Mouse (Mus musculus): ENCODE results near the gene Hspa1a.
A peak's percentile ranks its signal among the peaks of the same experiment; 100 is the strongest.
"Not testable (repeated sequence)": the region's sequence is repeated elsewhere in the genome, so short reads cannot be mapped to it uniquely, and the experiment has no call there.

Hspa1a gene

DNA sequence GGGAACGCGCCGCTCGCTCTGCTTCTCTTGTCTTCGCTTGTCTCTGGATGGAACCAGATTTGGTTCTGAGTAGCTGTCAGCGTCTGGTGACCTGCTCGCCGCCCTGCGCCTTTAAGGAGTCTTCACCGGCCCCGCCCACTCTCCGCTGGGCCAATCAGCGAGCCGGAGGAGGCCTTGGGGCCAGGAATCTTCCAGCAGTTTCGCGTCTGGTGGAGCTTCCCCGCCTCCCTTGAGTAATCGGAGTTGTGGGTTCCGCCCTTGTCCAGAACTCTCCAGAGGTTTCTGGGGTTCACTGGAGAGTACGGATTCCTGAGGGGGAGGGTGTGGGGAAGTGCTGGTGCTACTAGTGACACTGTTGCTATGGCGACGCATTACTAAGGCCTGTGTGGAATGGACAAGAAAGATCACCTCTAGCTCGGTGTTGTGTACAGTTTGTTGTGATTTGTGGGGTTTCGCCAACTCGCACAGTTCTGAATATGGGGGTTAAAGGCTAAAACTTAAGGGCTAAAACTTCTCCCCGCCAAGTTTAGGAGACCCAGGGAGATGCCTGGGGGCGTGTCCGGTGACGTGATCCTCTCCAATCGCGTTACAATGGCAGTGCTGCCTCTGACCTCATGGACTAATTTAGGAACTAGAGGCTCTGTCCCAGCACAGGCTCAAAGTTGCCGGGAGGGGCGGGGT, at the start of gene Hspa1a, which contains the start of gene Hspa1l:
Gene Hspa1a (minus strand): TSS at position 88 of the 681 bp plus-strand sequence.
Gene Hspa1l (plus strand): TSS at position 635 of the 681 bp plus-strand sequence.
- DNase-seq, result peak; percentile 96

DNA sequence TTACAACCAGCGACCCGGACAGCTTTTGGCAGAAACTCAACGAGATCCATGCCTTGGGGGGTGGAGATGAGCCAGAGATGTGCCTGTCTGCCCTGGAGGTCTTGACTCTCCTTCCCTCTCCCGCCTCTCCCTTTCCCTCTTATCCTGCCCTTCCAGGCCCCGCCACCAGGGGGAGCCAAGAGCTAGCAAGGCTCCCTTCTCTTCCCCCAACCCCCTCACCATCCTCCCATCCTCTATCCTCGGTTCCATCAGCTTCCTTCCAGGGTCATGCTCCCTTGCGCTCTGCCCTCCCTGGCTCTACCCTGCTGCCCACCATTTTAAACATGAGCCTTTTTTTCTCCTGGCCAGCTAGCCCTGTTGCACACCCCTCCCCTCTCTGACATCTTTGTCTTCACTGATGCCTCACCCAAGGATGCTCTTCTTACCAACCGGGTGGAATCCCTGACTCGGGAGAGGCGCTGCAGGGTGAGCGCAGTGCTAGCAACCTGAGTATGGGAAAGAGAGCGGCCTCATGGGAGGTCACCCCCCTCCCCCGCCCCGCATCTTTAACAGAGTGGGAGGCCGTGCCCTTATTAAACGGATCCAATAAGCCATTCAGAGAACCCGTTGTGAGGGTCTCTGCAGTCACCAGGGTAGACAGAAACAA, 49.3 kb upstream of the Hspa1a start:
- DNase-seq, result peak; percentile 74

DNA sequence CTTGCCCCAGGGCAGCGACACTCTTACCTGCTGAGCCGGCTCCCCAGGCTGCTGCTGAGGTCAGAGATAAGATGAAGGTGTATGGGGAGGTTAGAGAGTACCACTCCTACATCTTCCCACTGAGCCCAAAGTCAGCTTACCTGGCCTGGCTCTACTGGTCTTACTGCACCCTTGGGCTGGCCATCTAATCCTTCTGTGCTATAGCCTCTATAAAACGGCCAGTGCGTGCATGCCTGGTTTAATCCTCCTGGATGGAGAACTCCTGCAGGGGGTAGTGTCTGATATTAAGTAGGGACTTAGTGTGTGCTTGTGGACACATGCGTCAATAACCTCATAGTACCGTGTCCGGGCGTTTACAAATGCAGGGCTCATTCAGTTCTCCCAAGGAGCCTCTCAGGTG, 48.6 kb upstream of the Hspa1a start:
- DNase-seq, result no peak

DNA sequence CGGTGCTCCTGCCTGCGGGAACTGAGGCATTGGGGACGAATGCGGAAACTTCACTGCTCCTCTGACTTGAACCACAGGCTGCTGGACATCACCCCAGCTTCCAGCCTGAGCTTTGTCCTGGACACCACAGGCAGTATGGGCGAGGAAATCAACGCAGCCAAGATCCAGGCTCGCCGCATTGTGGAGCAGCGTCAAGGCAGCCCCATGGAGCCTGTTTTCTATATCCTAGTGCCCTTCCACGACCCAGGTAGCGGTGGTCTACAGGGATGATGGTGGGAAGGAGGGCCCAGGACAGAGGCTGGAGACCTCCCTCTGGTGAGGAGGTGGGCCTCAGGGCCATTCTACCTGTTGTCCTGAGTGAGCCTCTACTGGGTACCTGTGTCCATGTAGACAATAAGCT, 47.9 kb upstream of the Hspa1a start:
- DNase-seq, result no peak

DNA sequence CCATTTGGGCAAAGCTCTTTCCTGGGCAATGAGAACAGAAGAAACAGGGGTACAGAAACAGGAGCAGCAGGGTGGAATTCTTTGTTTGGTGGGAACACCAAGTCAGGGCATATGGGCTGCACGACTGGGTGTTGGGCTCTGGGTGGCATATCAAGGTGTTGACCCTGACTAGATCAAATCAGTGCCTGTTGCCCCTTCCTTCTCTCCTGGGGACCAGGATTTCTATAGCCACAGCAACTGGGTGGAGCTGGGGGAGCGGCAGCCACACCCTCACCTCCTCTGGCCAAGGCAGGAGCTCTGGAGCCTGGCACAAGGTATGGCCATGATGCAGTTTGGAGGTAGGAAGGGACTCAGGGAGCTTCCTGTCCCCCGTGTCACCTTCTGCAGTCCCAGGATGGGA, 46.2 kb upstream of the Hspa1a start:
- no peak for DNase-seq

DNA sequence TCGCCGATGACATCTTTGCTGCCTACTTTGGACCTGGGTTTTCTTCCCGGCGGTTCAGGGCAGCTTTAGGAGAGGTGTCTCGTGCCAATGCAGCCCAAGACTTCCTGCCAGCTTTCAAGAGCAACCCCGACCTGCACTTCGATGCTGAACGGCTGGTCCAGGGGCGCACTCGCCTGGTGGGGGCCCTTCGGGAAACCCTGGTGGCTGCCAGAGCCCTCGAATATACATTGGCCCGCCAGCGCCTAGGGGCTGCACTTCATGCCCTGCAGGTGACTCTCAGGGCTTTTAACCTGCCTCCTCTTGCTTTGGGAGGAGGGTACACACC, 45.7 kb upstream of the Hspa1a start:
- DNase-seq, result no peak

DNA sequence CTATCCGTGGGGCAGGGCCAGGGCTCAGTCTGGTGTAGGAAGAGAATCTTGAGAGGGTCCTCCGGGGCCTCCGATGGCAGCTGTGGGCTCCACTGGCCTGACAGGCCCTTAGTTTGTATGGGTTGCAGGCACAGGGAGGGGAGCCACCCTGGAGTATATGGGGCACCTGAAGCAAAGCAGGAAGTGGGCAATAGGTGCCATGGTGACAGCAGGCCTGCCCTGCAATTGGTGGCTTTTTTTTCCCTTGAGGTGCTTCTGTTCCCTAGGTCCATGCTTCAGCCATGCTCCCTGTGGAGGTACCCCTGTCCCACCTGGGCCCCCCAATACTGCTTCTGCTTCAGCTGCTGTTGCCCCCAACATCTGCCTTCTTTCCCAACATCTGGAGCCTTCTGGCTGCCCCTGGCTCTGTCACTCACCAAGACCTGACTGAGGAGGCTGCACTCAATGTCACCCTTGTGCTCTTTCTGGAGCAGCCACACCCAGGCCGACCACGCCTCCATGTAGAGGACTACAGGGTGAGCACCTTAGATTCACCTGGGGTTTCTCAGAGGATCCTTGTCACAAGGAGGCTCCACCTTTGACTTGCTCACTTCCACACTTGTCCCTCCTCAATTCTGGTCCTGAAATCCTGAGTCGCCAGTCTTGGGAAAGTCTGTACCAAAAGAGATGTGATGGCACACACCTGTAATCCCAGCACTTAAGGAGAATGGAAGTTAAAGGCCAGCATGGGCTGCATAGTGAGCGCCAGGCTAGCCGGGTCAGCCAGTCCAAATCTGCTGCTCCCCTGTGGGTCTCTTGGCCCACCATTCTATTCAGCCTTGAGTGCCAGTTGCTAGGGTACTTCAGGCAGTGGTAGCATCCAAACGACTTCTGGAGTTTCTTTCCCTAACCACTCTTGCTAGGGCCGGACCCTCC, 45.1 kb upstream of the Hspa1a start:
- no peak for DNase-seq

DNA sequence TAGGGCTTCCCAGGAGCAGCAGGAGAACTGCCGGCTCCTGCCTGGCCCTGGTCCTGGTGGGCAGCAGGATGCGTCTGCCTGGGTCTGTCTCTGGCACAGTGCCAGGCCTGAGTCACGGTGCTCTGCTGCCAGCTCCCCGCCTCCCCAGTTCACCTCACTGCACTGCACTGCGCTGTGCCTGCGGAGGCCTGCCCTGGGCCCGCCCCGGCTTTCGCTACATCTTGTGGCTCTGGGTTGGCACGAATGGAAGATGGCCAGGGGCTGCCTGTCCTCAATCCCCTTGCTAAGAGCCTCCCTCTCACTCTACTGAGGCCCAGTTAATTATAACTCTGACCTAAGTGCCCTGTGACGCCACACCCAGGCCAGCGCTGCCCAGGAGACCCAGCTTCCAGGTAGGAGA, 44.4 kb upstream of the Hspa1a start, which contains the start of gene Vwa7:
Gene Vwa7 (plus strand): TSS at position 204 of the 400 bp plus-strand sequence.
- DNase-seq, result peak; percentile 44

DNA sequence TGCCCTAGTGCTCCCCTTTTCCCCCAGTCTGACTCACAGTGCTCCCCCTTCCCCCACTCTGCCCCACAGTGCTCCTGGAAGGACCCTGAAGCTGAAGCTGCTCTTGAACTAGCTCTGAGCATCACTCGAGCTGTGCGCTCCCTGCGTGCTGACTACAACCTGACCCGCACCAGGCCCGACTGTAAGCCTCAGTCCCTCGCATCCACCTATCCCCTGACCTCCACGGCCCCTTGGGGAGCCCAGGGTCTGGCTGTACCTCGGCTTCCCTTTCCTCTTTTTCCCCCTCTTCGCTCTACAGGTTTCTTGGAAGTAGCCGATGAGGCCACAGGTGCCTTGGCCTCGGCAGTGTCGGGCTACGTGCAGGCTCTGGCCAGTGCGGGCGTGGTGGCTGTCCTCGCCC, 43.3 kb upstream of the Hspa1a start:
- DNase-seq, result no peak

DNA sequence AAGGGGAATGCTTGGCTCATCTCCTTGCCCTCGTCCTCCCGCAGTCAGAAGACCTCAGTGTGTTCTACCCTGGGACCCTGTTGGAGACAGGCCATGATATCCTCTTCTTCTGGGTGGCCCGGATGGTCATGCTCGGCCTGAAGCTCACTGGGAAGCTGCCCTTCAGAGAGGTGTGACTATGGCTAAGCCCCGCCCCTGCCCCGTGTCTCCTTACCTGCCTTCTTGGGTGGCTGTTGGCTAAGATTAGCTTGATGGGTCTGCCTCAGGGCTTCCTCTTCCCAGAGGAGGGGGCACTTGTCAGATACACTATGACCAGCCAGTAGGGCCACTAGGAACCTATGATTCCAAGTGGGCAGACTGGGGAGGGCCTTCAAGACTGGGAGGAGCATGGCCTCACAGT, 41.3 kb upstream of the Hspa1a start:
- DNase-seq, result no peak

DNA sequence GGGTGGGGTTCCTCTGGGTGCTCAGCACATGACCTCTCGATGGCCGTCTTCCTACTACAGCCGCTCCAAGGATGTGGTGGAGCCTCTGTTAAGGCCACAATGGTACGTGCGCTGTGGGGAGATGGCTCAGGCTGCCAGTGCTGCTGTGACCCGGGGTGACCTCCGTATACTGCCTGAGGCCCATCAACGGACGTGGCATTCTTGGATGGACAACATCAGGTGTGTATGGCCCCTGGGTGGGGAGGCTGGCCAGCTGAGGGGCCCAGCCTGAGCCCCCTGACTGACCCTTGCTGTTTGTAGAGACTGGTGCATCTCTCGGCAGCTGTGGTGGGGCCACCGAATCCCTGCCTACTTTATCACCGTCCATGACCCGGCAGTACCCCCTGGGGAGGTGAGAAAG, 40.5 kb upstream of the Hspa1a start:
- no peak for DNase-seq

DNA sequence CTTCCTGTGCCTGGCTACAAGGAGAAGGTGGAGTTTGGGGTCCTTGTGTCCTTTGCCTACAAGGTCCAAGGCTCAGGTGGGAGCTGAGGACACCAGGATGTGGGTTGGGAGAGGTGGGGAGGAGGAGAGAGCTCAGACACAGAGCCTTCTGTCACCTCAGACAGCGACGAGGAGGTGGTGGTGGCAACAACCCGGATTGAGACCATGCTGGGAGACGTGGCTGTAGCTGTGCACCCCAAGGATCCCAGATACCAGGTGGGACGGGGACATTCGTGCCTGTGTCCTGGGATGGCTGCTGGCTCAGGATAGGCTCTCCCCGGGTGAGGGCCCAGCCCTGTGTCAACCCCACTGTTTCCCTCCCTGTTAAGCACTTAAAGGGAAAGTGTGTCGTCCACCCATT, 39.5 kb upstream of the Hspa1a start:
- no peak for DNase-seq

DNA sequence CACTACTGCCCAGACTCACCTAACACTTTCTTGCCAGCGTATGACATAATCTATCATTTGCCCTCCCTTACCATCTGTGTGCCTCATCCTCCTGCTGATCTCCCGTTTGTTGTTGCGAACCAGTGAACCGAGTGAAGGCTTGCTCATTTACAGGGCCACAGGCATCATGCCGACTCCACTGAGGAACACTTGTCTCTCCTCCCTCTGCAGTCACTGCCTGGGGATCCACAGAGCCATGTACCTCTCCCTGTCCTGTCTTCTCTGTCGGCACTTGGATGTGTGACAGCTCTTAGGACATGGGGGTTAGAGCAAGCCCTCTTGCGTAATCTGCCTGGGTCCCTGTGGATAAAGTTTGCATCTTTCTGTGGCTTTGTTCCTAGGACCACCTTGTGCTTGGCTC, 37.6 kb upstream of the Hspa1a start:
- no peak for DNase-seq

DNA sequence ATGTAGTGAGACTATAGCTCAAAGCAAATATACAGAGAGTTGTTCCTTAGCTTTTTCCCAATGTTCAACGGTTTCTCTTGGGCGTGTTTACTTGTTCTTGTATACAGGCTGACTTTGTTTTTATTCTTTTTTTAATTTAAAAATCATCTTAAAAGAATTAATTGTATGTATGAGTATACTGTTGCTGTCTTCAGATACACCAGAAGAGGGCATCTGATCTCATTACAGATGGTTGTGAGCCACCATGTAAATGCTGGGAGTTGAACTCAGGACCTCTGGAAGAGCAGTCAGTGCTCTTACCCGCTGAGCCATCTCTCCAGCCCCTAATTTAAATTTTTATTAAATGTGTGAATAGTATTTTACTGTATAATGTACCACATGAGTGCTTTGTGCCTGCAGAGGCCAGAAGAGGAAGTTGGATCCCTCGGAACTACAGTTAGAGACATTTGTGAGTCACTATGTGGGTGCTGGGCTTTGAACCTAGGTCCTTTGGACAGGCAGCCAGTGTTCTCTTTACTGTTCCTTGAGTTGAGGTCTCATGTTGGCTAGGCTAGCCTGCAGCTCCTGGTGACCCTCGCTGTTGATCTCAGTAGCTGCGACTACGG, 35.5 kb upstream of the Hspa1a start:
- no peak for DNase-seq

DNA sequence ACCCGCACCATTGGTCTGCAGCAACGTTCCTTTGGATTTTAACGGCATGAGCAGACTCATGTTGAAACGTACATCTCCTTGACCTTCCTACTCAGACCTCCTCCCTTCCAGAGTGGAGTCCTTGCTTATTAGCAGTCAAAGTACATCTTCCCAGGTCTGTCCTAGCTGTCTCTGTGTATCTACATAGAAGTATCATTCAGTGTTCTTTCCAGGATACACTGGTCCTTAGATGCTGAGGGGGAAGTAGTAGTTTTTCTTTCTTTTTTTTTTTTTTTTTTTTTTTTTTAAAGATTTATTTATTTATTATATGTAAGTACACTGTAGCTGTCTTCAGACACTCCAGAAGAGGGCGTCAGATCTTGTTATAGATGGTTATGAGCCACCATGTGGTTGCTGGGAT, 33.9 kb upstream of the Hspa1a start:
- not testable (repeated sequence) for DNase-seq

DNA sequence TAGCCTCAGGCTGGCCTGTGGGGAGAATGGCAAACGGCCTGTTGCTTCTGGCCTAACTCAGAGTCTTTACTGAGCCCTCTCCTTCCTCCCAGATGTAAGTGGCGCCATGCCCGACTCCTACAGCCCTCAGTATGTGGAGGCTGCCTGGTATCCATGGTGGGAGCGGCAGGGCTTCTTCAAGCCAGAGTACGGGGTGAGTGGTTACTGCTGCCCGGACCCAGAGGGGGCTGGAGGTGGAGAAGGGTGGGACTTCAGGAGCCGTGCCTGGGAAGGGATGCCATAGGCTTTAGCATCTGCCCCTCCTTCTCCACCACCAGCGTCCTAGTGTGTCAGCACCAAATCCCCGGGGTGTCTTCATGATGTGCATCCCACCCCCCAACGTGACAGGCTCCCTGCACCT, 33.2 kb upstream of the Hspa1a start:
- no peak for DNase-seq

DNA sequence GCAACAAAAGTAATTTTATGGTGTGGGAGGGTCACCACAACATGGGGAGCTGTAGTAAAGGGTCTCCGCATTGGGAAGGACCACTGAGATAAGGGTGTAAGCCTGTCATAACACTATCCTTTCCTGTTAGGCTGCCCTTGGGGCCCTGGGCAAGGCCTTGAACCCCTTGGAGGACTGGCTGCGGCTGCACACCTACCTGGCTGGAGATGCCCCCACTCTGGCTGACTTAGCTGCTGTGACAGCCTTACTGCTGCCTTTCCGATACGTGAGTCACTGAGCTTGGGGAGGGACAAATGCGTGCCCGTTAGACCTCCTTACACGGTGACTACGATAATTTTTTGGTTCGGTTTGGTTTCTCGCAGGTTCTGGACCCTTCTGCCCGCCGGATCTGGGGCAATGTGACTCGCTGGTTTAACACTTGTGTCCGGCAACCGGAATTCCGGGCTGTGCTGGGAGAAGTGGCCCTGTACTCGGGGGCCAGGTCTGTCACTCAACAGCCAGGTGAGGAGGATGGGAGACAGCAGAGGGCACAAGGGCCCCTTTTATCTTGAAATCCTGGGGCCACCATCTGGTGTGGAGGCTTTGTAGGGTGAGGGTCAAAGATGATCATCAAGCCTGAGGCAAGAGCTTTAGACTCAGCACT, 32.2 kb upstream of the Hspa1a start:
- DNase-seq, result no peak

DNA sequence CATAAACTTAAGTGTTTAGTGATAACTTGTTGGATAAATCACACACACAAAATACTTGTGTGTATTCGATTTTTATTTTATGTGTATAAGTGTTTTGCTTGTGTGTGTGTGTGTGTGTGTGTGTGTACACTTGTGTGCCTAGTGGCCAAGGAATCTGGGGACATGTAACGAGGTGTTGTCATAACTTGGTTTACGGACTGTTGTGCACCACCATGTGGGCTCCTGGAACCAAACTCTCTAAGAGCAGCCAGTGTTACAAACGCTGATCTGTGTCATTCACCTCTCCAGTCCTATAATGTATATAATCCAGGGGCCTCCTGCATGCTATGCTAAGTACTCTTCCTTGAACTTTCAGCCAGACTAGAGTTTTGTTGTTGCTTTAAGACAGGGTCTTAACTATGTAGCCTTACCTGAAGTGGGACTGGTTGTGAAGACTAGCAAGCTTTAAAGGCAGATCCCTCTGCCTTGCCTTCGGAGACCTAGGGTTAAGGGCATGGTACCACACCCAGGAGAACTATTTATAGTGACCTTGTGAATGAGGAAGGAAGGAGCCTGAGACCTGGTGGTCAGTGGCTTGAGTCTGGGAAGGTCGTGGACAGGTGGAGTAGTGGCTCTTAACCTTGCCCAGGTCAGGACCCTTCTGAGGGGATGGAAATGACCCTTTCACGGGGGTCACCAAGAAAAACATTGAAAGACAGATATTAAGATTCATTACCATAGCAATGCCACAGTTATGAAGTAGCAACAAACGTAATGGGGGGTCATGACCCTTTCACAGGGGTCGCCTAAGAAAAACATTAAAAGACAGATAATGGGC, 31.3 kb upstream of the Hspa1a start:
- no peak for DNase-seq

DNA sequence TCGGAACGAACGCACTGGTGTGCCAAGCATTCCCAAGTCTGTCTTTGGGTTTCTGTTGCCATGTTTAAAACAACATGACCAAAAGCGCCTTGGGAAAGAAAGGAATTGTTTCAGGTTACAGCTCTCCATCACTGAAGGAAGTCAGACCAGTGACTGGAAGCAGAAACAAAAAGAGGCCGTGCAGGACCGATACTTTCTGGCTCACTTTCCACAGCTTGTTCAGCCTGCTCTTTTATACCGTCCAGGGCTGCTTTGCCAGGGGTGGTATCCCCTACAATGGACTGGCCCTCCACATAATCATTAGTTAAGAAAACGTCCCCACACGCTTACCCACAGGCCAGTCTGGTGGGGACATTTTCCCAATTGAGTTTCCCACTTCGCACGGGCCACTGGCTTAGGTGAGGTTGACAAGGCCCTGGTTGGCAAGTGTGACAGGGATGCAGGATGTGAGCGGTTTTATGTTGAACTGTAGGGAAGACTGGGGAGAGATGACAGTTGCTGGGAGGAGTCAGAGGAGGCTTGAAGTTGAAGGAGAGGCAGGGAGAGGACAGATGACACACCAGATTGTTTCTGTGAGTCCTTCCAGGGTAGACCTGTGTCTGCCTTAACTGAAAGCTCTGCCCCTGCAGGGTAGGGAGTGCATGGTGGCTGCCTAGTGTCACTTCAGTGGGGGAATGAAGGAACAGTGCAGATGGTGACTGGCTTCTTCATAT, 30.4 kb upstream of the Hspa1a start:
- no peak for DNase-seq

DNA sequence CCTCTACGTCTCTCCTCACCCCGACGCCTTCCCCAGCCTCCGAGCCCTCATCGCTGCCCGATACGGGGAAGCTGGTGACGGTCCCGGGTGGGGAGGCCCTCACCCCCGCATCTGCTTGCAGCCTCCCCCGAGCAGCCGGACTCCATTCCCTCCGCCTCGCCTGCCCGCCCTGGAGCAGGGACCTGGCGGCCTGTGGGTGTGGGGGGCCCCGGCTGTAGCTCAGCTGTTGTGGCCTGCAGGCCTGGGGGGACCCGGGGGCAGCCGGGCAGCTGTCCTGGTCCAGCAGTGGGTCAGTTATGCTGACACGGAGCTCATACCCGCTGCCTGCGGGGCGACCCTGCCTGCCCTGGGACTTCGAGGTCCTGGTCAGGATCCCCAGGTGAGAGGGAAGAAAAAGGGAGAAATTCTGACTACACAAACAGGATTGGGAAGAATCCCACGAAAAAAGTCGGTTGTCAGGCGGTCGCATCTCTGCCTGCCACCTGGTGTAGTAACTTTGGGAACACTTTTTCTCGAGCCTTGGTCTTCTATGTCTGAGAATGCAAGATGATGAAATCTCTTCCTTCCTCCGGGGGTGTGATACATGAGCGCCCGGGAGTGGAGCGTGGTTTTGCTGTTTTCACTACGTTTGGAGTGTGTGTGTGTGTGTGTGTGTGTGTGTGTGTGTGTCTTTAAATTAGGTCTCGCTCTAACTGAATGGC, 29.6 kb upstream of the Hspa1a start:
- DNase-seq, result no peak
